Mouse (Mus musculus): ENCODE data around the gene Ldb3.

The Ldb3 gene

DNA sequence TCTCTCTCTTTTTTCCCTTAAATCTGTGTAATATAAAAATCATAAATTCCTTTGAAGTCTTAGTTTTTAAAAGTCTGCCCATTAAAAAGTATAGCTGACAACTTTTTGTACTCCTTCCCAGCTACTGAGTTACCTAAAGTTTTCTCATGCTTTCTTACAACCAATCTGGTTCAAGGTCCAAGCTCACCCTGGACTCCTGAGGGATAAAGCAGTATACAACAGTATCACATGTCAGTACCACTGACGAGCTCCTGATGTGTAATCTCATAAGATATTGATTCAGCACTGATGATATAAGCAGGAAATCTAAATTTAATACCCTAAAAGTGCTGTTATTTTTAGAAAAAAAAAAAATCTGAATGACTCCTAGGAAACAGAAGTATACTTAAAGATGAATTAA lies 97.5 kb downstream of the Ldb3 start:
- in situ Hi-C loops (cut with MboI; ENCODE audit: low sequenced_read_pairs): no loop called here

DNA sequence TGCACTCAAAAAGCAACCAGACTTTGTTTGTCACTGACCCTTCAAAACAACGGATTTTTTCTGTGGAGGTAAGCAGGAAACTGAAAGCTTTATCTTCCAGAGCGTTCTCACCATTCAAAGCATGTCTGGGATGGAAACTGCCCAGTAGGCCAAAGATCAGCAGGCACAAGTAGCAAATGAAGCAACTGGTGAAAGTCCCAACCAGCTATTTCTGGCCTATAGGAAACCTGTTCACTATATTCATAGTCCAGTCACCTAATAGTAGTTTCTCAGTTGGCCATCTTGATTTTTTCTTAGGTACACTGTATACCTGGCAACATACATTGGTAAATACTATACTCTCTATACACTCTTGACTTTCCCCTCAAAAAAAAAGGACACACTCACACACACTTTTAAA lies 98.6 kb downstream of the Ldb3 start:
- in situ Hi-C loops (cut with MboI; ENCODE audit: low sequenced_read_pairs): no loop called here

DNA sequence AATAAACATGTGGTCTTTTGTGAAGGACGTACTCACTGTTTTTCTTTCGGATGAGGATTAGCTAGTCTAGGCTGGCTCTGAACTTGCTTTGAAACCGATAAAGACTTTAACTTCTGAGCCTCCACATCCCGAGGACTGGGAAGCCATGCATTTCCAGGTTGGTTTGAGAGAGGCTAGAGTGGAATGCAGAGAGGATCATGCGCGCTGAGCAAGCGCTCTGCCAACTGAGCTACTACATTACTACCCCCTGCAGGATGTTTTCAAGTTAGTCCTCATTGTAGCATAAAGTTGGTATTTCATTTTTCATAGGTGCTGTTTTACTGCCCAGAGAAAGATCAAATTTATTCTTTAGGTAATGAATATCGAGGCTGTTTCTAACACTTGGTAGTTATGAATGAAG lies 102.3 kb downstream of the Ldb3 start:
- in situ Hi-C loops (cut with MboI; ENCODE audit: low sequenced_read_pairs): no loop called here

DNA sequence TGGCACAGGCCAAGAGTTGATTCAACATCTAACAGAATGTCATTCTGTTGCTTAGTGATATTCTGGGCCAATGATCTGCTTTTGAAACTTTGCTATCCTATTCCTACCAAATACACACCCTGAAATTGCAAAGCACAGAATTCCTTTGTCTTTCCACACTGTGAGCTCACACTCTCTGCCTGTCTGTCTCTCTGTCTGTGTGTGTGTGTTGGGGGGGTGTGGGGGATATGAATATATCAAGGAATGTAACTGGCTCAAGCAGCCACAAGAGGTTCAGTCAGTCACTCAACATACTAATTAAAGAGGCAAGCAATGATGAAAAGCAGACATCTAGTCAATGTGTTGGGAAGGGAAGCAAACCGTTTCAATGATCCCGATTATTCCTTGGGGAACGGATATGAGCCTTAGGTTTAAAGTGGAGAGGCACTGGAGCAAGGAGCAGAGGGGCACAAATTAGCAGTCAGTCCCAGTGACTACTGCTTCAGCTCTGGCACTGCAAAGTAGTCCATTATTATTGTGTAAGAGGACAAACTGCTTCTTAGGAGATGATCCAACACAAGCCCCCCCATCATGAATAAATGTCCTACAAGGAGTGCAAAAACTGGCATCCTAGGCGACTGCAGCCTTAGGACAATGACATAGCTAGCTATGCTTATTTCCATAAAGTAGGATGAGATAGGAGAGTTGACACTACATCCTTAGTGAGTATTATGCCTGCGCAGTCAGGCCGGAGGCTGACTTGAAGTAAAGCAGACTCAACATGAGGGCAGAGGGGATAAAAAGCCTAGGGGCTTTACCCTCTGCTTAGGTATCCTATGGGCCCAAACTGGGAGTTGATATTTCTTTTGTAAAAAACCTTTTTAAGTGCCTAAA lies 104.8 kb downstream of the Ldb3 start:
- in situ Hi-C loops (cut with MboI; ENCODE audit: low sequenced_read_pairs): no loop called here

All from CH12F3 (cell line).